Mouse (Mus musculus) testis, postnatal 10 days (tissue): ENCODE measurements around the gene Asic5.
A peak's percentile ranks its signal among the peaks of the same experiment; 100 is the strongest.

Source experiments
- DNase-seq: peaks from one replicate; pipeline ENCODE4 v3.0.0; 2021; ENCODE audit warnings: low spot score

Asic5 gene

DNA sequence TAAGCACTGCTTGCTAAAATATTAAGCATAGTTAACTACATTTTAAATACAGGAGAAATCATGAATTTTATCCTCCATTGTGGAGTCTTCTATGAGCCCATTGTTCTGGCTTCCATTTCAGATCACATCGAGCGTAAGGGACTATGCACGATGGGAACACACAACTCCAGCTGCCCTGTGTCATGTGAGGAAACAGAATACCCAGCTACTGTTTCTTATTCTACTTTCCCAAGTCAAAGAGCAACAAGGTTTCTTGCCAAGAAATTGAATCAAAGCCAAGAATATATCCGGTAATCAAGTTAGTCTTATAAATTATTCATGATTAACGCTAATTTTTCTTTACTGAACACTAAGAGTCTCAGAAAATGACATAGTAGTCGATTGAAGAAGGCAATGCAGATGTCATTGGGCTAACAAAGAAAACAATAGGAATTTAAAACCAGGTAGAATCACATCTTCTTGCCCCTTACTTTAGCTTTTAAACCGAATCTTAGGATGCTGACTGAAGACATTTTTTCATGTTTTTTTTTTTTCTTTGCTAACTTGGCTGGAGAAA lies 32.1 kb downstream of the Asic5 start:
- no peak for DNase-seq

GRCm38 (mm10) chr3:82022421-82022920 lies 40.4 kb downstream of the Asic5 start:
- DNase-seq: no peak

- DNase-seq: no peak
Observed at GRCm38 (mm10) chr3:82023065-82023464, 41.0 kb downstream of the Asic5 start.

GRCm38 (mm10) chr3:82027286-82027685 lies 45.2 kb downstream of the Asic5 start:
- DNase-seq: no peak

GRCm38 (mm10) chr3:82029229-82029628 lies 47.1 kb downstream of the Asic5 start:
- DNase-seq: no peak

DNA sequence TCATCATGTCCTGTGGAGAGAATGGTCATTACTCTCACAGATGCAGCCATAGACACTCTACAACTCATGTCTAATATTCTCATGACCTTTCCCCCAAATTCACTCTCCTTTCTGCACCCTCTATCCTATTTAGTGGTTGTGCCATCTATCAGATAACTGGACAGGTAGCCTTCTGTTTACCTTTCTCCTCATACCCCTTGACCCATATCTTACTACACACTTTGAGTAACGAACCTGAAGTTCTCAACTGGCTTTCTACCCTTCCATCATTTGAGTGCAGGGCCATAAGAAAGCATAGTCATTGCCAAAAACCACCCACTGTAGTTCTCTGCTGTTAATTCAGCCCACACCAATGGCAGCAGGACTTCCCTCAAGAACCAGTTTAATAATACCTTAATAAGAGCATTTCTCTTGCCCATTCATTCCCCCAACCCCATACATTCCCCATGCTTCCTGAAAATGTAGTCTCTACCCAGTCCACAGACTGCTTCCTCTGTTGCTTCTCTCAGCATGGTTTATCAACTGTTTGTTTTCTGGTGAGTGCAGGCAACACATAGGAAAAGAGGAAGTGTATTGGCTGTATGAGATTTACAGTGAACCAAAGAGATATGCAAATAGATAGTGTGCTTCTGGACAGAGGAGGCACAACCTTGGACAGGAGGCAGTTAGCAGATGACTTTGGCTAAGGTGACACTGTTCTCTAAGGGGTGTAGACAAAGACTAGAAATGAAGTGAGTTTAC lies 48.1 kb downstream of the Asic5 start:
- DNase-seq: no peak

DNA sequence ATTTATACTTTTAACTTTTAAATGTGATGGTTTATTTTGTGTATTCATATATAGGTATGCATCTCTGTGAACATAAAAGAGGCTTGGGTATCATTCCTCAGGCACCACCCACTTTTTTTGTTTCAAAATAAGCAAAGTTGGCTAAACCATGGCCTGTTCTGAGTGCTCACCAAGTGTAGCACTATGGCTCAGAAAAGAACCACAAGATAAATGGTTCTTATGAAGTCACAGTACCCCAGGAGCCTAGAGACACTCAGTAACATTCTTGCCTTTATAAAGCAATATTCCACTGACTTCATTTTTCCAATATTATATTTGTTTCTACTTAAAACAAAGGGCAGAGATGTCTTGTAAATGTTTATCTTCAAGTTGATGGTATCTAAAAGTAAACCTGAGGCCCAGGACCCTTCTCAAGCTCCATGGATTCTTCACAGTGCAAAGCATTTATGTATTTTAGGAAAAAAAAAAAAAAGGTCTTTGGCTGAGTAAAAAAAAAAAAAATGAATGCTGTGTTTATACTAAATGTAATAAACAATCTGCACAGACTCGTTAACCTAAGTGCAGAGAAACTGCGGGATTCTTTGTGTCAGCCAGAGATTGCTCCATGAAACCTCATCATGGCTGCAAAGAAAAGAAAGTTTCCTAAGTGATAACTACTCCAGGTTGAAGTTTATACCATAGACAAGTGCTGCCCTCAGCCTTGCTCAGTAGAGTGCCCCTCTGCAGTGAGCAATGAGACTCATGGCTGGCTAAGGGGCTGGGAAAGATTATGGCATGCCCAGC lies 54.4 kb downstream of the Asic5 start:
- DNase-seq: no peak

DNA sequence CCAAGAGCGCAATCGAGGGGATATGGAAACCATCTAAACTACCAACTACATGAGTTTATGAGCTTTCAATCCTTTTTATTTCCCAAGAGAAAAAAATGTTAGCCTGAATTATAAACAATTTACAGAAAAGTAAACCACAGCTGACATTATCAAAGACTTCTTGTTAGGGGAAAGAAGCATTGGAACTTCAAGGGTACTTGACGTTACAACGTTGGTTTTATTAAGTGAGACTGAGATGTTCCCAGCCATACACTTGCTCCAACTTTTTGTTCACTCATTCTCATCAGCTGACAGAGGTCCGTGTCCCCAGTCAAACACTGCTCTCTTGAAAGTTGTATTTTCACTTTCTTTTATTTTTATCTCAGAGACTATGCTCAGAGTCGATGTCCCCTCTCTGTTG lies 61.6 kb downstream of the Asic5 start:
- no peak for DNase-seq

DNA sequence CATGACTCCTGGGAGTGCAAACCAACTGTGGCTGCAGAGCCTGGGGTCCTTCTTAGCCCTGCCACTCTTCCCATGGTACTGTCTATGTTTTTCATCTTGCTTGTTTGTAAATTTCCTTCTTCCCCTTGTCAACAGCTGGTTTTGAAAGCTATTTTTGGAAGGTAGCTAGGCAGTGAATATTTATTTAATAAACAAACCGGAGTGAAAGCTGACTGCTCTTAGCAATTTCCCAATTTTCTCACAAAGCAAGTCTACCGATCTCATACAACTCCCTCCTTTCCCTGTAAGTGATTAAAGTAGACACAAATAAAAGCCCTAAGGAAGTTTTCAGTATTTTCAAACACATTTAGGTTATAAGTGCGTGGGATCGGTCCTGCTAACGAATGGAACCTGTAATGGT lies 62.8 kb downstream of the Asic5 start:
- no peak for DNase-seq

DNA sequence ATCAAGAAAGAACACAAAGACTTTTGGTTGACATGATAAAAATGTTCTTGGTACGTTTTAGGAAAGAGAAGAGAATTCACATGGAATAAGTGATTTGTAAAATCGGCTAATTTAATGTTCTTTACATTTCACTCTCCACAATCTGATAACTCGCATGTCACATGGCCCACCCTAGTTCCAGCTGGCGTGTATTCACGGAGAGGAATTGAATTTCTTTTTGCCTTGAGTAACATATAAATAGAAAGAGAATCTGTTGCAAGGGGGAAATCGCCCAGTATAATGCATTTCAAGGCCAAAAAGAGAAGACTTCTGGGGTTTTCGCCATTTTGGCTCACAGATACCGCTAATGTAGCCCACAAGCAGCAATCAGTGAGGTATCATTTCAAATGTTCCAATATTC lies 64.0 kb downstream of the Asic5 start:
- no peak for DNase-seq

GRCm38 (mm10) chr3:82047100-82047753 lies 65.1 kb downstream of the Asic5 start:
- DNase-seq: peak; percentile 73

- DNase-seq: no peak
Observed at GRCm38 (mm10) chr3:82048078-82048477, 66.0 kb downstream of the Asic5 start.

DNA sequence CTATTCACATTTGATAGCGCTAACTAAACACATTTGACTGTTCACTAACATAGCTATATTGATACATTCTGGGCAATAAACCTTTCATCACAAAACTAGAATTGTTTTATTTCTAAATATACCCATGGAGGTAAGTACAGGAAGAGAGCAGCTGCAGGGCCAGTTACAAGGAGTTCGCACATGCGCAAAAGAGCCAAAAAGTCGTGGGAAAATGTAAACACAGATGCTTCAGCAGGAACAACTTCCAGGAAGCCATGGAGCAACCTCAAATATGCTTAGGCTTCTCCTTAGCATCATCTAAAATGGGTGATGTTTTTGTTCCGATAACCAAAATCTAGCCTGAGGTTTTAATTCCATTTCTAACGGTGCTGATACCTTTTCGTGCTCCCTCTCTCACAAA lies 66.6 kb downstream of the Asic5 start:
- no peak for DNase-seq

DNA sequence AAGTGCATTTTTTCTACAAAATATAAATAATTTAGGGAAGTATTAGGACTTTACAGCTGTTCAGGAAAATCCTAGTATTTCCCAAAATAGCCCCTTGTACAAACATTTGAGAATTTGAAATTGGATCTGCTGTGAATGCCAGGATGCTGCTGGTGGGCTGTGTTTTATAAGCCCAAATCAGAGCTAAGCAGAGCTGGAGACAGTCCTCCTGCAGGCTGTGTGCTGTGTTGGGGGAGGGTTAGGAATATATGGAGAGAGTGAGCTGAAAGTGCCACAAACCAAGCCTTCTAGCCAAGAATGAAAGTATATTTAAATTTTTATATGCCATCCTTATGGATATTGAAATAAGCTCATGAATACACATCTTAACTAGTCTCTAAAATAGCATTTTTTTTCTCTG lies 69.4 kb downstream of the Asic5 start:
- no peak for DNase-seq

- no peak for DNase-seq
Observed at GRCm38 (mm10) chr3:82052029-82052428, 69.9 kb downstream of the Asic5 start.

- no peak for DNase-seq
Observed at GRCm38 (mm10) chr3:82054283-82054974, 72.3 kb downstream of the Asic5 start.

DNA sequence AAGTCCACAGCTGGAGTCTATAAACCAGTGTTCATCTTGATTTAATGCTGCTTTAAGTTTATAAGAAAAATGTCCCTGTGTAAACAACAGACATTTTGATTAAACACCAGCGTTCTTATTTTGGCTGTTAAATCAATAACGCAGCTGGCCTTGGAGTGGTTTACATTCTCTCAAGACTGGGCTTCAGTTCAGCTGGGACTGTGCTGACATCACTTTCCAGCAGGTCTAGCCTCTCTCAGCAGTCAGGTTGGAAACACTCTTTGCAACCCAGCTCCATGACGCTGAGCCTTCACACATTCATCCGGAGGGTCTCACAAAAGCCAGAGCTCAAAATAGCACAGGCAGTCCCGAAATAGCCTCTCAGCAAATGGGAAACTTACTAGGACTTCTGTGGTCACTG lies 75.1 kb downstream of the Asic5 start:
- no peak for DNase-seq

DNA sequence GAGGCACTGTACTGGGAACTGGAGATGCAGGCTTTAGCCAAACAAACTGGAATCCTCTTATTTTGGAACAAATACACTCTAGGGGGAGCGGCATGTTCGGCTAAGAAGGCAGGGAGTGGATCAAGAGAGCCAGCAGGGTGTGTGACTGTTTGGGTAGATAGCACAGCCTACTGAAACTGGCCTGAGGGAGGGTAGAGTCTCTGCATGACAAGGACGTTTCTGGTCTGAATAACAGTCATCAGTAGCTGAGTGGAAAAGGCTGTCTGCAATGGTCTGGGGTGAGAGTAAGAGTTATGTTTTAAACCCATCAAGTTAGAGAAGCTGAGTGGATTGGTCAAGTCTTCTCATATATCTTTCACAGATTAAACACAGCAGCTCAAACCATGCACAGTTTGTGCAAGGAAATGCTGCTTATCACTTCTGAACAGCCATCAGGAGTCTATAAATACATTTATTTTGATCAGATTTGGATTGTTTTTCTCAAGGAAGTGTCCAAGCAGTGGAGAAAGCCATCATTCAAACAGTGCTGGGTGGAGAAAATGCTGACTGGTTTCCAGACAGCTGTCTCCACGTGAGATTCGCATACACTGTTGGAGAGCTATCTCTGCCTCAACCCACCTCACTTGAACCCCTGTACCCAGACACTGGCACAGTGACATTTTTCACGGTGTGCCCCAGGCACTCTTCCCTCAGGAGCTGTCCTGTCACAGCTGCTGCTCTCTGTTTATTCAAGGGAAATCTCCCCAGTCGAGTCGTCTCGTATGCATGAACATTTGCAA lies 79.5 kb downstream of the Asic5 start:
- no peak for DNase-seq

GRCm38 (mm10) chr3:82067830-82068229 lies 85.7 kb downstream of the Asic5 start:
- no peak for DNase-seq
